Mouse (Mus musculus) CH12.LX (cell line): Measurements from ENCODE around the gene Hexim2.

Experiments
- CTCF ChIP-seq, 2 experiments: IDR thresholded peaks in 1 of 2; conservative IDR thresholded peaks in 1 of 2; 2 replicates each; pipeline ENCODE4 v1.5.1; 2011 to 2012; ENCODE audit warnings: low read depth in 2 of 2, low read length in 2 of 2, improper control_type of control experiment in 1 of 2, inconsistent platforms in 1 of 2, mild to moderate bottlenecking in 1 of 2, moderate library complexity in 1 of 2
- ELF1 ChIP-seq: IDR thresholded peaks from 2 replicates; pipeline ENCODE4 v1.6.1; 2014; ENCODE audit warnings: low read depth, mild to moderate bottlenecking, inconsistent platforms, low read length, improper control_type of control experiment
- EP300 ChIP-seq: IDR thresholded peaks from 2 replicates; pipeline ENCODE4 v1.6.1; 2011; ENCODE audit warnings: low read length, improper control_type of control experiment
- JUND ChIP-seq: conservative IDR thresholded peaks from 2 replicates; pipeline ENCODE4 v1.6.1; 2011; ENCODE audit warnings: low read depth, low read length, improper control_type of control experiment
- KAT2A ChIP-seq: IDR thresholded peaks from 2 replicates; pipeline ENCODE4 v1.6.1; 2012; ENCODE audit warnings: low read length, improper control_type of control experiment, inconsistent platforms; ENCODE audit not compliant: insufficient replicate concordance
- MEF2A ChIP-seq: IDR thresholded peaks from 2 replicates; pipeline ENCODE4 v1.6.1; 2014; ENCODE audit warnings: low read depth, mild to moderate bottlenecking, inconsistent platforms, low read length, improper control_type of control experiment, borderline replicate concordance
- POLR2A ChIP-seq: IDR thresholded peaks from 2 replicates; pipeline ENCODE4 v1.6.1; 2011; ENCODE audit warnings: low read depth, mild to moderate bottlenecking, improper control_type of control experiment, low read length
- SIN3A ChIP-seq: IDR thresholded peaks from 2 replicates; pipeline ENCODE4 v1.6.1; 2012; ENCODE audit warnings: low read length, improper control_type of control experiment, inconsistent platforms
- UBTF ChIP-seq: IDR thresholded peaks from 2 replicates; pipeline ENCODE4 v1.6.1; 2012; ENCODE audit warnings: low read depth, mild to moderate bottlenecking, inconsistent platforms, low read length, improper control_type of control experiment, moderate library complexity
- USF1 ChIP-seq: IDR thresholded peaks from 2 replicates; pipeline ENCODE4 v1.6.1; 2014; ENCODE audit warnings: low read depth, mild to moderate bottlenecking, inconsistent platforms, low read length, improper control_type of control experiment
- ZKSCAN1 ChIP-seq: IDR thresholded peaks from 2 replicates; pipeline ENCODE4 v1.6.1; 2012; ENCODE audit warnings: low read depth, inconsistent platforms, low read length, improper control_type of control experiment, borderline replicate concordance
- ZNF384 ChIP-seq: IDR thresholded peaks from 2 replicates; pipeline ENCODE4 v1.6.1; 2012; ENCODE audit warnings: low read depth, low read length, improper control_type of control experiment, inconsistent platforms

- TF ChIP-seq KAT2A (no peak), ZNF384 (no peak), ZKSCAN1 (no peak), MEF2A (peak; percentile 68), ELF1 (peak; percentile 58), UBTF (peak; percentile 98), CTCF (conservative IDR thresholded peaks at IDR 0.05 in 1 of 2, IDR thresholded peaks at IDR 0.05 in 1 of 2; ENCODE audit: low read depth in 2 of 2, low read length in 2 of 2) (peak in 1 of 2 experiments; percentile 19; a peak in 1 of 4 replicates), EP300 (peak; percentile 35; the same call in 1 of the 2 replicates), JUND (no peak), POLR2A (no peak; the same call in 1 of the 2 replicates), SIN3A (peak; percentile 37), USF1 (no peak)
Measured at GRCm38 (mm10) chr11:103170494-103171285, 38.5 kb downstream of the Hexim2 start, which contains the start of gene Fmnl1.
